Mouse (Mus musculus): ENCODE measurements around the gene Ap5z1. TPM values are rescaled to one million over a fixed set of nuclear protein-coding genes. Genes with fewer than 3 reads are reported as not detected.
A peak's percentile ranks its signal among the peaks of the same experiment; 100 is the strongest.

Gene Ap5z1
- total RNA-seq, 2 experiments from 2014 or later = 18.3 to 20.5 TPM

GRCm38 (mm10) chr5:142438380-142438938 is 25.3 kb upstream of the Ap5z1 start:
- DNase-seq (ENCODE audit: low spot score in 2 of 2) = peak; percentile 70 to 85

GRCm38 (mm10) chr5:142439911-142440432 is 23.8 kb upstream of the Ap5z1 start:
- DNase-seq (ENCODE audit: low spot score in 2 of 2) = no peak

- peak; percentile 55 to 56 for DNase-seq (ENCODE audit: low spot score in 2 of 2)
These were observed 23.1 kb upstream of the Ap5z1 start for GRCm38 (mm10) chr5:142440451-142441147.

- no peak for DNase-seq (ENCODE audit: low spot score in 2 of 2)
These were observed 22.3 kb upstream of the Ap5z1 start for GRCm38 (mm10) chr5:142441332-142442044.

GRCm38 (mm10) chr5:142442045-142442440 is 21.7 kb upstream of the Ap5z1 start:
- no peak for DNase-seq (ENCODE audit: low spot score in 2 of 2)

- DNase-seq (ENCODE audit: low spot score in 2 of 2) = no peak
These were observed 20.2 kb upstream of the Ap5z1 start for GRCm38 (mm10) chr5:142443514-142443913.

- no peak for DNase-seq (ENCODE audit: low spot score in 2 of 2)
These were observed 19.8 kb upstream of the Ap5z1 start for GRCm38 (mm10) chr5:142443994-142444393.

- no peak for DNase-seq (ENCODE audit: low spot score in 2 of 2)
These were observed 18.8 kb upstream of the Ap5z1 start for GRCm38 (mm10) chr5:142444791-142445531.

GRCm38 (mm10) chr5:142445709-142446108 is 18.0 kb upstream of the Ap5z1 start:
- DNase-seq (ENCODE audit: low spot score in 2 of 2) = no peak

- peak; percentile 92 to 97 for DNase-seq (ENCODE audit: low spot score in 2 of 2)
These were observed 15.7 kb upstream of the Ap5z1 start for GRCm38 (mm10) chr5:142448076-142448475.

GRCm38 (mm10) chr5:142448623-142449022 is 15.1 kb upstream of the Ap5z1 start:
- DNase-seq (ENCODE audit: low spot score in 2 of 2) = no peak

- no peak for DNase-seq (ENCODE audit: low spot score in 2 of 2)
These were observed 12.9 kb upstream of the Ap5z1 start for GRCm38 (mm10) chr5:142450846-142451245.

GRCm38 (mm10) chr5:142451759-142452158 is 12.0 kb upstream of the Ap5z1 start:
- no peak for DNase-seq (ENCODE audit: low spot score in 2 of 2)

GRCm38 (mm10) chr5:142453742-142454141 is 10.0 kb upstream of the Ap5z1 start:
- no peak for DNase-seq (ENCODE audit: low spot score in 2 of 2)

GRCm38 (mm10) chr5:142456318-142456717 is 7.4 kb upstream of the Ap5z1 start:
- DNase-seq (ENCODE audit: low spot score in 2 of 2) = no peak

GRCm38 (mm10) chr5:142457345-142457744 is 6.4 kb upstream of the Ap5z1 start:
- peak in 1 of 2 experiments; percentile 70 for DNase-seq (ENCODE audit: low spot score in 2 of 2)

- no peak for DNase-seq (ENCODE audit: low spot score in 2 of 2)
These were observed 4.8 kb upstream of the Ap5z1 start for GRCm38 (mm10) chr5:142458791-142459557.

- DNase-seq (ENCODE audit: low spot score in 2 of 2) = no peak
These were observed 3.9 kb upstream of the Ap5z1 start for GRCm38 (mm10) chr5:142459834-142460233.

- no peak for DNase-seq (ENCODE audit: low spot score in 2 of 2)
These were observed 1.7 kb upstream of the Ap5z1 start for GRCm38 (mm10) chr5:142461942-142462640.

GRCm38 (mm10) chr5:142462641-142462948 is 1.1 kb upstream of the Ap5z1 start:
- no peak for DNase-seq (ENCODE audit: low spot score in 2 of 2)
